Mouse (Mus musculus): ENCODE measurements around the gene Rreb1. TPM values are rescaled to one million over a fixed set of nuclear protein-coding genes. Genes with fewer than 3 reads are reported as not detected.

Gene Rreb1
- polyA plus RNA-seq, 1 experiment from 2014 or later, result 5.4 TPM

- no peak overlapping the region for H3K4me2 ChIP-seq (ENCODE audit: low read depth, severe bottlenecking)
- H3K9ac ChIP-seq (ENCODE audit: low read length), result no peak overlapping the region
- no peak for ATAC-seq (ENCODE audit: insufficient number of reproducible peaks, low FRiP score, low TSS enrichment, low read depth)
- no peaks in the 10 kb centered on the region for H3K36me3 ChIP-seq (ENCODE audit: control insufficient read depth, insufficient read depth, low read length)
- H3K27me3 ChIP-seq (ENCODE audit: control insufficient read depth, insufficient read depth, low read length), result no peaks in the 10 kb centered on the region
- 31% methylated on average over 3 of the region's 3 CpGs for WGBS
- H3K27ac ChIP-seq (replicated peaks; ENCODE audit: low read depth, low read length), result no peak overlapping the region
- no peak overlapping the region for H3K4me3 ChIP-seq (ENCODE audit: low read depth, low read length)
- no peaks in the 10 kb centered on the region for H3K9me3 ChIP-seq (ENCODE audit: control insufficient read depth, low read length)
- no peaks in the 10 kb centered on the region for H3K4me1 ChIP-seq (ENCODE audit: control insufficient read depth, insufficient read depth, low read length)
- DNase-seq (ENCODE audit: low spot score), result no peak
Observed at GRCm38 (mm10) chr13:37749485-37749884, 28.7 kb upstream of the Rreb1 start.

- no peak overlapping the region for H3K4me2 ChIP-seq (ENCODE audit: low read depth, severe bottlenecking)
- no peaks in the 10 kb centered on the region for H3K9me3 ChIP-seq (ENCODE audit: control insufficient read depth, low read length)
- H3K27me3 ChIP-seq (ENCODE audit: control insufficient read depth, insufficient read depth, low read length), result no peaks in the 10 kb centered on the region
- ATAC-seq (ENCODE audit: insufficient number of reproducible peaks, low FRiP score, low TSS enrichment, low read depth), result no peak
- DNase-seq (ENCODE audit: low spot score), result no peak
- WGBS, result 63% methylated on average over 9 of the region's 9 CpGs
- H3K4me3 ChIP-seq (ENCODE audit: low read depth, low read length), result no peak overlapping the region
- no peaks in the 10 kb centered on the region for H3K36me3 ChIP-seq (ENCODE audit: control insufficient read depth, insufficient read depth, low read length)
- no peak overlapping the region for H3K9ac ChIP-seq (ENCODE audit: low read length)
- no peaks in the 10 kb centered on the region for H3K4me1 ChIP-seq (ENCODE audit: control insufficient read depth, insufficient read depth, low read length)
- no peak overlapping the region for H3K27ac ChIP-seq (replicated peaks; ENCODE audit: low read depth, low read length)
Observed at GRCm38 (mm10) chr13:37751154-37751950, 26.8 kb upstream of the Rreb1 start.

- H3K4me1 ChIP-seq (ENCODE audit: control insufficient read depth, insufficient read depth, low read length), result no peaks in the 10 kb centered on the region
- H3K27ac ChIP-seq (replicated peaks; ENCODE audit: low read depth, low read length), result no peak overlapping the region
- no peak overlapping the region for H3K9ac ChIP-seq (ENCODE audit: low read length)
- ATAC-seq (ENCODE audit: insufficient number of reproducible peaks, low FRiP score, low TSS enrichment, low read depth) (no peak), DNase-seq (ENCODE audit: low spot score) (no peak)
- H3K9me3 ChIP-seq (ENCODE audit: control insufficient read depth, low read length), result no peaks in the 10 kb centered on the region
- no peak overlapping the region for H3K4me2 ChIP-seq (ENCODE audit: low read depth, severe bottlenecking)
- H3K36me3 ChIP-seq (ENCODE audit: control insufficient read depth, insufficient read depth, low read length), result no peaks in the 10 kb centered on the region
- WGBS, result 85% methylated on average over 10 of the region's 10 CpGs
- H3K27me3 ChIP-seq (ENCODE audit: control insufficient read depth, insufficient read depth, low read length), result no peaks in the 10 kb centered on the region
- no peak overlapping the region for H3K4me3 ChIP-seq (ENCODE audit: low read depth, low read length)
Observed at GRCm38 (mm10) chr13:37759341-37760012, 18.7 kb upstream of the Rreb1 start.

GRCm38 (mm10) chr13:37760013-37760342 is 18.2 kb upstream of the Rreb1 start:
- Histone ChIP-seq H3K9me3 (ENCODE audit: control insufficient read depth, low read length) (no peaks in the 10 kb centered on the region), H3K4me1 (ENCODE audit: control insufficient read depth, insufficient read depth, low read length) (no peaks in the 10 kb centered on the region), H3K36me3 (ENCODE audit: control insufficient read depth, insufficient read depth, low read length) (no peaks in the 10 kb centered on the region), H3K27me3 (ENCODE audit: control insufficient read depth, insufficient read depth, low read length) (no peaks in the 10 kb centered on the region), H3K27ac (replicated peaks; ENCODE audit: low read depth, low read length) (no peak overlapping the region), H3K9ac (ENCODE audit: low read length) (no peak overlapping the region), H3K4me2 (ENCODE audit: low read depth, severe bottlenecking) (no peak overlapping the region), H3K4me3 (ENCODE audit: low read depth, low read length) (no peak overlapping the region)
- WGBS, result 45% methylated on average over 3 of the region's 3 CpGs
- DNase-seq (ENCODE audit: low spot score) (no peak), ATAC-seq (ENCODE audit: insufficient number of reproducible peaks, low FRiP score, low TSS enrichment, low read depth) (no peak)

GRCm38 (mm10) chr13:37760373-37760772 is 17.8 kb upstream of the Rreb1 start:
- no peaks in the 10 kb centered on the region for H3K9me3 ChIP-seq (ENCODE audit: control insufficient read depth, low read length)
- H3K4me2 ChIP-seq (ENCODE audit: low read depth, severe bottlenecking), result no peak overlapping the region
- 70% methylated on average over 3 of the region's 3 CpGs for WGBS
- no peaks in the 10 kb centered on the region for H3K4me1 ChIP-seq (ENCODE audit: control insufficient read depth, insufficient read depth, low read length)
- ATAC-seq (ENCODE audit: insufficient number of reproducible peaks, low FRiP score, low TSS enrichment, low read depth) (no peak), DNase-seq (ENCODE audit: low spot score) (no peak)
- H3K36me3 ChIP-seq (ENCODE audit: control insufficient read depth, insufficient read depth, low read length), result no peaks in the 10 kb centered on the region
- no peak overlapping the region for H3K27ac ChIP-seq (replicated peaks; ENCODE audit: low read depth, low read length)
- H3K9ac ChIP-seq (ENCODE audit: low read length), result no peak overlapping the region
- no peak overlapping the region for H3K4me3 ChIP-seq (ENCODE audit: low read depth, low read length)
- no peaks in the 10 kb centered on the region for H3K27me3 ChIP-seq (ENCODE audit: control insufficient read depth, insufficient read depth, low read length)

- DNase-seq (ENCODE audit: low spot score), result no peak
- ATAC-seq (ENCODE audit: insufficient number of reproducible peaks, low FRiP score, low TSS enrichment, low read depth), result no peak
- WGBS, result 62% methylated on average over 23 of the region's 23 CpGs
- no peak overlapping the region for H3K27ac ChIP-seq (replicated peaks; ENCODE audit: low read depth, low read length)
- H3K9me3 ChIP-seq (ENCODE audit: control insufficient read depth, low read length), result no peaks in the 10 kb centered on the region
- H3K4me3 ChIP-seq (ENCODE audit: low read depth, low read length), result no peak overlapping the region
- H3K4me2 ChIP-seq (ENCODE audit: low read depth, severe bottlenecking), result no peak overlapping the region
- no peak overlapping the region for H3K9ac ChIP-seq (ENCODE audit: low read length)
- H3K36me3 ChIP-seq (ENCODE audit: control insufficient read depth, insufficient read depth, low read length), result no peaks in the 10 kb centered on the region
- no peaks in the 10 kb centered on the region for H3K4me1 ChIP-seq (ENCODE audit: control insufficient read depth, insufficient read depth, low read length)
- no peaks in the 10 kb centered on the region for H3K27me3 ChIP-seq (ENCODE audit: control insufficient read depth, insufficient read depth, low read length)
Observed at GRCm38 (mm10) chr13:37760957-37761941, 17.0 kb upstream of the Rreb1 start.

- H3K9me3 ChIP-seq (ENCODE audit: control insufficient read depth, low read length), result no peaks in the 10 kb centered on the region
- no peaks in the 10 kb centered on the region for H3K36me3 ChIP-seq (ENCODE audit: control insufficient read depth, insufficient read depth, low read length)
- no peaks in the 10 kb centered on the region for H3K27me3 ChIP-seq (ENCODE audit: control insufficient read depth, insufficient read depth, low read length)
- no peak overlapping the region for H3K4me2 ChIP-seq (ENCODE audit: low read depth, severe bottlenecking)
- no peak overlapping the region for H3K9ac ChIP-seq (ENCODE audit: low read length)
- ATAC-seq (ENCODE audit: insufficient number of reproducible peaks, low FRiP score, low TSS enrichment, low read depth) (no peak), DNase-seq (ENCODE audit: low spot score) (no peak)
- H3K27ac ChIP-seq (replicated peaks; ENCODE audit: low read depth, low read length), result no peak overlapping the region
- H3K4me1 ChIP-seq (ENCODE audit: control insufficient read depth, insufficient read depth, low read length), result no peaks in the 10 kb centered on the region
- no peak overlapping the region for H3K4me3 ChIP-seq (ENCODE audit: low read depth, low read length)
- WGBS, result 59% methylated on average over 9 of the region's 9 CpGs
Observed at GRCm38 (mm10) chr13:37763800-37764407, 14.3 kb upstream of the Rreb1 start.

- no peaks in the 10 kb centered on the region for H3K36me3 ChIP-seq (ENCODE audit: control insufficient read depth, insufficient read depth, low read length)
- no peaks in the 10 kb centered on the region for H3K9me3 ChIP-seq (ENCODE audit: control insufficient read depth, low read length)
- WGBS, result 4% methylated on average over 1 of the region's 1 CpGs
- no peak overlapping the region for H3K4me3 ChIP-seq (ENCODE audit: low read depth, low read length)
- H3K27ac ChIP-seq (replicated peaks; ENCODE audit: low read depth, low read length), result no peak overlapping the region
- no peaks in the 10 kb centered on the region for H3K27me3 ChIP-seq (ENCODE audit: control insufficient read depth, insufficient read depth, low read length)
- no peak overlapping the region for H3K4me2 ChIP-seq (ENCODE audit: low read depth, severe bottlenecking)
- H3K9ac ChIP-seq (ENCODE audit: low read length), result no peak overlapping the region
- no peak for ATAC-seq (ENCODE audit: insufficient number of reproducible peaks, low FRiP score, low TSS enrichment, low read depth)
- peak; percentile 32 for DNase-seq (ENCODE audit: low spot score)
- H3K4me1 ChIP-seq (ENCODE audit: control insufficient read depth, insufficient read depth, low read length), result no peaks in the 10 kb centered on the region
Observed at GRCm38 (mm10) chr13:37769777-37770176, 8.4 kb upstream of the Rreb1 start.

All from limb, embryonic 11.5 days (tissue).